Mouse (Mus musculus): ENCODE results near the gene Chrng.
A peak's percentile ranks its signal among the peaks of the same experiment; 100 is the strongest.

The Chrng gene

GRCm38 (mm10) chr1:87198119-87199065 lies 6.1 kb upstream of the Chrng start:
- no peak for DNase-seq (ENCODE audit: low spot score)

DNA sequence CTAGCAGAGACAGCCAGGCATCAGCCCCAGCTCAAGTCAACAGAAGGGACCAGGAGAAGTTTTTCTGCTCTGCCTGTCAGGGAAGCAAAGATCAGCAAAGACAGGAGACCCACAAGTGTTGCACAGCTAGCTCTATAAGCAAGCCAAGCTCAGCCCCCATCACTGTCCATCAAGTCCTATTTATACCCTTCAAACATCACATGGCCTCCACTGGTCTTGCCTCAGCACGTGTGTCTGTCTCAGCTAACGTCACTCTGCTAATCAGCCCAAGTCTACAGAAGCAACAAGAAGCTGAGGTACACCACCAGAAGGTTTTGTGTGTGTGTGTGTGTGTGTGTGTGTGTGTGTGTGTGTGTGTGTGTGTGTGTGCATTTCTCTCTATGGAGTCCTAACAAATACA lies 3.6 kb upstream of the Chrng start:
- DNase-seq (ENCODE audit: low spot score), result no peak

DNA sequence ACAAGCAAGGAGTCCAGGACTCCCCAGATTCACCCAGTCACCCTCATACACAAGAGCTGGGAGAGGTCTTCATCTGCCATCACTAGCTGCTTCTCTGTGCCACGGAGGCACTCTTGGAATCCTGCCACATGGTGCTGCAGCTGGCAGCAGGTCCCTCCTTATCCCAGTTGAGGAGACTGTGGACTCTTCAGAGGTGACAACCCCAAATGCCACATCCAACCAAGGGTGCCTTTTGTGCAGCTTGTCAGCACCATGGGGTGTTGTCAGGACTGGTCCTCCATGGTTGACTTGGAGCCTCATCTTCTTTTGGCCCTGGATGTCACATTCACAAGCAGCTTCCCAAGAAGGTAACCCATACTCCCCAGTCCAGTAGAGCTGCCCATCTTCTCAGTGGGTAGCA lies 2.6 kb upstream of the Chrng start:
- no peak for DNase-seq (ENCODE audit: low spot score)

DNA sequence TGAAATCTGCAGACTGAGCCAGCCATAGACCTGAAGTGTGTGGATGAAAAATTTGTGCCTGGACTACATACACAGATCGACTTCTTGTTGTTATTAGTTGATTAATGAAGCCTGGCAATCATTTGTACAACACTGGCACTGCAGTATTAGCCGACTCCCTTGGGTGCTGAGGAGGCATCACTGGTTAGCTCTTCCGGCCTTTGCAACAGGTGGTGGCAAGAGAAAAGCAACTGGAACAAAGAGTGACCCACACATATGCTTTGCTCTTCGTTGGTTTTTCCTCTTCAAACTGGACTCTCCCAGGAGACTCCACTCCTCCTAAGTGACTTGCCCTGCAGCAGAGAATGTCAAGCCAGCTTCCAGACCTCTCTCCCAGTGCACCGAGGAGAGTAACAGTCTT lies 678 bp upstream of the Chrng start:
- DNase-seq (ENCODE audit: low spot score), result no peak

- DNase-seq (ENCODE audit: low spot score), result no peak
Observed at GRCm38 (mm10) chr1:87205038-87205437, 581 bp downstream of the Chrng start.

DNA sequence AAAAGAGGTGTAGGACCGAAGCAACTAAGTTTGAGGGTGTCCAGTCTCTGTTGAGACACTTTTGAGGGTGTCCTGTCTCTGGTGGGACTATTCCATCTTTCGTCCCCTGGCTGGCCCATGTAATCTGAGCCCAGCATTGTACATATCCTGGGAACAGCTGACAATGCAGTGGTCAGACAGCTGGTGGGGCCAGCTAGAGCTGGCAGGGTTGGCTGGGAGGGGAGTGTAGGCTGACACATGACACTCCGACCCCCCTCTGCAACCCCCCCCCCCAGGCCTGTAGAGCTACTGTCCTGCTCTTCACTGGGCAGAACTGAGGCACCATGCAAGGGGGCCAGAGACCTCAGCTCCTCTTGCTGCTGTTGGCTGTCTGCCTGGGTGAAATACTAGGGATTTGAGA lies 1.0 kb downstream of the Chrng start:
- DNase-seq (ENCODE audit: low spot score), result no peak

- DNase-seq (ENCODE audit: low spot score), result no peak
Observed at GRCm38 (mm10) chr1:87206339-87206738, 1.9 kb downstream of the Chrng start.

DNA sequence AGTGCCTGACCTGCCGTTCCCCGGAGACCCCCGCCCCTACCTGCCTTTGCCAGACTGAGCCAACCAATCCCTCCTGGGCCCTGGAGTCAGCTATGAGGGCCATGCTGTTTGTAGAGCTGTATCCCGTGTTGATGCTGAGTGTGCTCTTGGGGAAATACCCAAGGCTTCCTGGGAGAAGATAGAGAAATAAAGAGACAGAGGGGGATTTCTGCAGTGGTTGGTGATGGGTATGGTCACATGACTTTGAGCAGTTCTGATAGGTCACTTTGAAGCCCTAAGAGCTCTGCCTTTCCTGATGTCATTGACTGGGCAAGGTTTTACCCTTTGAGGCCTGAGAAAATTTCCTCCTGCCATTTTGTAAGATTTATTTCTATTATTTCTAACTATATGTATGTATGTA lies 7.0 kb downstream of the Chrng start:
- no peak for DNase-seq (ENCODE audit: low spot score)

GRCm38 (mm10) chr1:87213735-87214704 lies 9.6 kb downstream of the Chrng start, which contains the start of gene Eif4e2:
Eif4e2 (plus strand) TSS chr1:87213914.
- peak; percentile 94 for DNase-seq (ENCODE audit: low spot score)

- DNase-seq (ENCODE audit: low spot score), result no peak
Observed at GRCm38 (mm10) chr1:87214748-87215147, 10.3 kb downstream of the Chrng start.

DNA sequence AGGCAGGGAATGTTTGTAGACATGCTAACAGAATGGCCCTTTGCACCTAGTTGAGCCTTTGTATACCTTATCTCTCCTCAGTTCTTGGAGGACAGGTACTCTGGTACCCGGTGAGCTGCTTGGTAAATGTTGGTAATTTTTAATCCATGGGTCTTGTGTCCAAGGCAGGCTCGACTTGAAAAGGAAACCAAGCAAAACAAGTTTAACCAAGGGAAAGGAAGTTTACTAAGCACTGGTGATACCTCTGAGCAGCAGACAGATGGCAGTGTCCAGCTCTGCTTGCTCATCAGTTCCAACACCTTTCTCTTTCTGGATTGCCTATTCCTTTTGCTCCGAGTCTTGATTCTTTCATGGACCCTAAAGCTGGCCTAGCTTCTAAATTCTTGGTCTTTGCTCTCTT lies 13.5 kb downstream of the Chrng start:
- no peak for DNase-seq (ENCODE audit: low spot score)

DNA sequence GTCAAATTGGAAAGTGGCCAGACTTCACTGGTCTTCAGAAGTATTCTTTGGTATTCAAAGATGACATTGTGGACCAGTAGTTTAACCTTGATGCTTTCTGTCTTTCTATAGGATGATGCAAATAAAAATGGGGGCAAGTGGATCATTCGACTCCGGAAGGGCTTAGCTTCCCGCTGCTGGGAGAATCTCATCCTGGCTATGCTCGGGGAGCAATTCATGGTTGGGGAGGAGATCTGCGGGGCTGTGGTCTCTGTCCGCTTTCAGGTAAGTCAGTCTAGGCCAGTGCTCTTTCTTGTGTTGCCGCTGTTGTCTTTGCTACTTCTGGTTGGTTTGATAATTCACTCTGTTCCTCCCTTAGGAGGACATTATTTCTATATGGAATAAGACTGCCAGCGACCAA lies 21.3 kb downstream of the Chrng start:
- no peak for DNase-seq (ENCODE audit: low spot score)

DNA sequence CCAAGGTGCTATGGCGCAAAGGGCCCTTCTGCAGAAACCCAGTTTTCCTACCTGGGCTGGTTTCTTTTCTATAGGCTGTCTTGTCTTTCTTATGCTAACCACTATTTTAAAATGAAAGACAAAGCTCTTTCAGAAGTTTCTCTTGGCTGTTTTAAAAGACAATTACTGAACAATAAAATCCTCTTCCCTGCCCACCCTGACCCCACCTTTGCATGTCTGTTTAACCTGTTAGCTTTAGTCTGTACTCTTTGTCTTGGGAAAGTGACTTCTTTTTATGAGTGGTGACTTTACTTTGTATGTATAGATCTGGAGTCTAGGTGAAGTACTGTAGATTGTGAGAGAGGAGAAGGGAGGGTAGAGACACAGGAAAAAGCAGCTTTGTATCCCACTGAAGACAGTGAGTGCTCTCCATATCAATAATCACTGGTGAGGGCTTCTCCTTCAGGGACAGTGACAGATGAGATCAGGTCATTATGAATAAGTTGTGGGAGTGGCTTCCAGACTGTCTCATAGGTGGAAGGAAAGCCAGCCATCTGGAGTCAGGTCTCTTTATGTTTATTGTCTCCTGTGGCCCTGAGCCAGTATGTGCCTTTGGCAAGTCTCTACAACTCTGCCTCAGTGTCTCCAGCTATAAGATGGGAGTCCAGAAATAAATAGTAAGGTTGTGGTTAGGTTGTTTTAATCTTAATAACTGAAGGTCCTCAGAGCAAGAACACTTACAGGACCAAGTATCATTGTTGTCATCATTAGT lies 22.1 kb downstream of the Chrng start:
- DNase-seq (ENCODE audit: low spot score), result no peak

DNA sequence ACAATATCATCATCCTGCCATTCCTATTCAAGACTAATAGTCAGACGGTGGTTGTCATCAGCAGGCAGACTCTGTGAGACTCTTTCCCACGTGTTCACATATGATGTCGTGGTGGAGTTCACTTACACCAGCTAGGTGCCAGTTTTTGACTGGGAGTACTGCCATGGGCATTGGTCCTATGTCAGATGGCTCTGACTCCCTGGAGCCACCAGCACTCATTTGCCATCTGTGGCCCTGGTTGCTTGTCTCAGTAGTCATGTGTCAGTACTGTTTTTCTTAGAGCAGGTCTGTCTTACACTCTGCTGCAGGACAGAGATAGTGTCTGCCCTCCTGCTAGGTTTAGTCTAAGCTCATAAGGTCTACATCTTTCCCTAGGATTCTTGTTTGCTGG lies 22.7 kb downstream of the Chrng start:
- DNase-seq (ENCODE audit: low spot score), result no peak

- DNase-seq (ENCODE audit: low spot score), result no peak
Observed at GRCm38 (mm10) chr1:87230606-87231005, 26.1 kb downstream of the Chrng start.

GRCm38 (mm10) chr1:87232197-87232596 lies 27.7 kb downstream of the Chrng start:
- DNase-seq (ENCODE audit: low spot score), result no peak

- DNase-seq (ENCODE audit: low spot score), result no peak
Observed at GRCm38 (mm10) chr1:87239056-87239455, 34.6 kb downstream of the Chrng start.

DNA sequence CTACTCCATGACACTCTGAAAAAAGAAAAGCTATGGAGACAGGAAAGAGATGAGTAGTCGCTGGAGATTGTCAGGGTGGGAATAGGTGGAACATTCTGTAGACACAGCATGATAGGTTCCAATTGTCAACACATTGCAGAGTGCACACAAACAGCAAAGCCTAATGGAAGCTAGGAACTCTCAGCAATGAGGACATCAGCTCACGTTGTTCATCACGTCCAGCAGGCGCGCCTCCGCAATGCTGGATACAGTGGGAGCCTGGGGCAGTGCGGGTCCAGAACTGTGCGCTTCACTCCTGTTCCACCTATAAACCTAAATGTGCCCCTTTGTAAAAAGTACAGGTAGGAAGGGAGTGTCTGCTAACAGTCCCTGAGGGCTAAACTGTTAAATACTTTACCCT lies 38.6 kb downstream of the Chrng start:
- no peak for DNase-seq (ENCODE audit: low spot score)

DNA sequence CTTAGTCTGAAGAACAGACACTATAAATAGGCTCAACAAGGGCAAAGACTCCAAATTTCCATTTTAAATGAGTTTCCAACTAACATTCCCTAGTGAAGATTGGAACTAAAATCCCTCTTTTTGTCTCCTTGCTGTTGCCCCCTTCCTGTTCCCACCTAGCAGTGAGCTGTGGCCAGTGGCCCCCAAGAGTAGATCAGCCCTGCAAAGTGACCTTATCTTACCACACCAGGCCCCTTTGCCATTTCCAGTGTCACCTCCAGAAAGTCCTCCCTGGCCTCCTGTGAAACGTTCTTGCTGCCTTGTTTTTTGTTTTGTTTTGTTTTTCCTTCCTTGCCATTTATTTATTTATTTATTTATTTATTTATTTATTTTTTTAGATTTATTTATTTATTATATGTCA lies 41.0 kb downstream of the Chrng start:
- DNase-seq (ENCODE audit: low spot score), result no peak

DNA sequence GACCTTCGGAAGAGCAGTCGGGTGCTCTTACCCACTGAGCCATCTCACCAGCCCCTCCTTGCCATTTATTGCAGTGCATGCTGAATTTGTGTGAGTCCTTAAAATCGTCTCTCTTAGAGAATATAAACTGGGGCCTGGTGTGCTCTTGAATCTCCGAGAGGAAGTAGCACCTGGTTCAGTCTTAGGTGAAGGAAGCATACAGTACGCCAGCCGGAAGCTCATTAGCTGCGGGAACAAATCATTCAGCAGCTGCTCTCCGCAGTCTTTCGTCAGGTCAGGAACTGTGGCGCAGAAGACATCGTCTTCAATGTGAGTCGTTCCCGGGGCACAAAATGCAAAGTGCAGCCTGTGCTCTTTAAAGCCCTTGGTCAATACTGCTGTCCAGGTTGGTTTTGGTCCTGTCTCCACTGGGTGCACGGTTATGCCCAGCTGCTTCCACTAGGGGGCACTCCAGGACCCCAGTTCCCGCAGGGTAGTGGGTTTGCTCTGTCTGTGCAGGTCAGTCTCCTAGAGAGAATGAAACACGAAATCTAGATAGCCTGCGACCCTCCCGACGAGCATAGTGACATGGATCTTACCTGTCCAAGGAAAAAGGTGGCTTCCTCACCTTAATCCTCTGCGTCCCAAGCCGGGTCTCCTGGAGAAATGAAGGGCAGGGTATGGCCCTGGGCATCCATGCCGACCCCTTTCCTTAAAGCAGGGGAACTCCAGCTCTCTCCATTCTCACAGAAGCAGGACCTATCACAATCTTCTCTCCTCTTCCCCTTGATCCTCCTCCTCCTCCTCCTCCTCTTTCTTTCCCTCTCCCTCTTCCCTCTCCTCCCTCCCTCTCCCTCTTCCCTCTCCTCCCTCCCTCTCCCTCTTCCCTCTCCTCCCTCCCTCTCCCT lies 41.7 kb downstream of the Chrng start:
- DNase-seq (ENCODE audit: low spot score), result peak; percentile 76

DNA sequence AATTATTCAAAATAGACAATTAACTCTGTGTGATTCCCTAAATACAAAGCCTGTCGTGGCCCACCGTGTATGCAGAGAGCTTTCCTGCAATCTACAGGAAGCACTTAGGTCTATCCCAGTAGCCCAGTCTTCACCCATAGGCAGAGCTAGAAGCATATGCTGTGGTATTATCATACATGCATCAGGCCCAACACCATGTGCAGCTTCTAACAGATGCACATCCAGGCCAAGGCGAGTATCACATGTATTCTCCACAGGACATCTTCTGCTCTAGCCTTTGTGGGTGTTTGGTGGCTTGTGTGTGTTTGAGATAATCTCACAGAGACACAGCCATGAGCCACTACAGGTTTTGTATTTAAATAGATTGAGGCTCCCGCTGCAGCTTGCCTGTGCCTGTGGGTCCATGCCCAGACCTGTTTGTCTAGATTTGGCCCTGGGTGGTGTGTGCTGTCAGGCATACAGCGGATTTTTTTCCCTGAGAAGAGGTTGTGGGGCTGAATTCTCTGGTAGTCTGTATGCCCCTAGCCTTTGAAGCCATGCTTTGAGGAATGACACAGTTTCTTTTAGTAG lies 47.7 kb downstream of the Chrng start:
- no peak for DNase-seq (ENCODE audit: low spot score)
